Mouse (Mus musculus) midbrain, postnatal 0 days (tissue): ENCODE measurements around the gene Trmt5. TPM values are rescaled to one million over a fixed set of nuclear protein-coding genes. Genes with fewer than 3 reads are reported as not detected.

ENCODE experiments used
- ATAC-seq: fragments of 200-750 bp; cut with Nextera tagmentation; 2 replicates; pipeline ENCODE4 v1.8.0; 2017; ENCODE audit warnings: moderate number of reproducible peaks, mild to moderate bottlenecking, moderate TSS enrichment, moderate library complexity; ENCODE audit not compliant: low FRiP score
- DNase-seq: peaks from one replicate; pipeline ENCODE4 v3.0.0-alpha.2; 2015; ENCODE audit warnings: low spot score
- H3K27ac ChIP-seq: fragments of 300-500 bp; sonication (generic); 2 replicates; pipeline ENCODE4 v1.5.1; 2014; ENCODE audit warnings: low read depth, mild to moderate bottlenecking, low read length, mixed read lengths
- H3K27me3 ChIP-seq: fragments of 300-500 bp; sonication (generic); 2 replicates; pipeline ENCODE4 v1.6.1; 2014; ENCODE audit warnings: low read length, control low read depth, mixed read lengths; ENCODE audit not compliant: insufficient read depth
- H3K36me3 ChIP-seq: fragments of 300-500 bp; sonication (generic); 2 replicates; pipeline ENCODE4 v1.6.1; 2014; ENCODE audit warnings: low read length, control low read depth, mixed read lengths; ENCODE audit not compliant: insufficient read depth
- H3K4me1 ChIP-seq: fragments of 300-500 bp; sonication (generic); 2 replicates; pipeline ENCODE4 v1.6.1; 2014; ENCODE audit warnings: mild to moderate bottlenecking, control low read depth, antibody characterized with exemption, low read length, mixed read lengths; ENCODE audit not compliant: insufficient read depth
- H3K4me2 ChIP-seq: fragments of 300-500 bp; sonication (generic); 2 replicates; pipeline ENCODE4 v1.6.1; 2014; ENCODE audit warnings: low read depth, mild to moderate bottlenecking, low read length, mixed read lengths; ENCODE audit not compliant: poor library complexity, severe bottlenecking
- H3K4me3 ChIP-seq: fragments of 300-500 bp; sonication (generic); 2 replicates; pipeline ENCODE4 v1.5.1; 2014; ENCODE audit warnings: low read depth, mild to moderate bottlenecking, low read length, moderate library complexity
- H3K9ac ChIP-seq: fragments of 300-500 bp; sonication (generic); replicated peaks from 2 replicates; pipeline ENCODE4 v1.6.1; 2014; ENCODE audit warnings: mild to moderate bottlenecking, low read length, moderate library complexity, mixed read lengths; ENCODE audit not compliant: poor library complexity, severe bottlenecking
- H3K9me3 ChIP-seq: fragments of 300-500 bp; sonication (generic); 2 replicates; pipeline ENCODE4 v1.6.1; 2016; ENCODE audit warnings: low read length, control low read depth
- CTCF ChIP-seq: IDR thresholded peaks from 2 replicates; pipeline ENCODE4 v1.5.1; 2016; ENCODE audit warnings: antibody characterized with exemption, mild to moderate bottlenecking
- WGBS: fragments of 180-500 bp; shearing (Covaris S2); extraction: QIAGEN DNeasy Blood & Tissue Kit; methylation state at CpG from one replicate; pipeline ENCODE4 v1.1.7; 2014; 5-methylcytosine and 5-hydroxymethylcytosine counted together
- polyA plus RNA-seq: library from polyadenylated mRNA; unstranded; fragments of >200 nt; fragmentation: Nextera tagmentation; extraction: Ambion mirVana; gene quantifications from 2 replicates; pipeline ENCODE4 v1.2.1, GENCODE M21; 2015
- total RNA-seq: library from RNA; depleted of rRNA; stranded (reverse); fragments of >200 nt; gene quantifications from 2 replicates; pipeline ENCODE4 v1.2.3, GENCODE M21; 2014

Gene Trmt5
- total and polyA plus RNA-seq, 2 experiments from 2014 or later: 9.4 to 13.4 TPM

- DNase-seq (no peak), ATAC-seq (no peak)
- 0 out of 2 replicates have a peak, but pooled peaks cover 5% of the 10 kb centered on the region for H3K36me3 ChIP-seq
- no peak for TF ChIP-seq CTCF
- no peak overlapping the region for H3K4me2 ChIP-seq
- no peaks in the 10 kb centered on the region for H3K27me3 ChIP-seq
- H3K4me3 ChIP-seq: no peak overlapping the region
- no peaks in the 10 kb centered on the region for H3K9me3 ChIP-seq
- H3K27ac ChIP-seq: no peak overlapping the region
- WGBS: 89% methylated on average over 2 of the region's 2 CpGs
- no peaks in the 10 kb centered on the region for H3K4me1 ChIP-seq
- H3K9ac ChIP-seq: no peak overlapping the region
Observed at GRCm38 (mm10) chr12:73308711-73309110, 22.2 kb upstream of the Trmt5 start.

GRCm38 (mm10) chr12:73307750-73308149, 21.2 kb upstream of the Trmt5 start:
- no peaks in the 10 kb centered on the region for H3K9me3 ChIP-seq
- H3K9ac ChIP-seq: no peak overlapping the region
- no peak overlapping the region for H3K4me3 ChIP-seq
- DNase-seq (no peak), ATAC-seq (no peak)
- H3K4me1 ChIP-seq: no peaks in the 10 kb centered on the region
- no peak for TF ChIP-seq CTCF
- H3K27ac ChIP-seq: no peak overlapping the region
- H3K4me2 ChIP-seq: no peak overlapping the region
- WGBS: 91% methylated on average over 4 of the region's 4 CpGs
- no peaks in the 10 kb centered on the region for H3K27me3 ChIP-seq
- 0 out of 2 replicates have a peak, but pooled peaks cover 5% of the 10 kb centered on the region for H3K36me3 ChIP-seq

- WGBS: 91% methylated on average over 4 of the region's 4 CpGs
- Histone ChIP-seq H3K9ac (no peak overlapping the region), H3K27ac (no peak overlapping the region), H3K9me3 (no peaks in the 10 kb centered on the region), H3K27me3 (no peaks in the 10 kb centered on the region), H3K4me2 (no peak overlapping the region), H3K4me1 (no peaks in the 10 kb centered on the region), H3K36me3 (peaks cover 5% of the 10 kb centered on the region), H3K4me3 (no peak overlapping the region)
- DNase-seq (no peak), ATAC-seq (no peak)
- TF ChIP-seq CTCF: no peak
Observed at GRCm38 (mm10) chr12:73304636-73305035, 18.1 kb upstream of the Trmt5 start.

GRCm38 (mm10) chr12:73300531-73300930, 14.0 kb upstream of the Trmt5 start:
- Histone ChIP-seq H3K9me3 (no peaks in the 10 kb centered on the region), H3K4me1 (no peaks in the 10 kb centered on the region), H3K9ac (no peak overlapping the region), H3K27me3 (no peaks in the 10 kb centered on the region), H3K27ac (no peak overlapping the region), H3K4me2 (no peak overlapping the region), H3K36me3 (peaks cover 5% of the 10 kb centered on the region), H3K4me3 (no peak overlapping the region)
- TF ChIP-seq CTCF: no peak
- no peak for ATAC-seq
- DNase-seq: no peak
- 94% methylated on average over 2 of the region's 2 CpGs for WGBS

- Histone ChIP-seq H3K36me3 (peaks cover 9% of the 10 kb centered on the region), H3K4me3 (no peak overlapping the region), H3K27me3 (no peaks in the 10 kb centered on the region), H3K4me1 (no peaks in the 10 kb centered on the region), H3K4me2 (no peak overlapping the region), H3K27ac (no peak overlapping the region), H3K9ac (no peak overlapping the region), H3K9me3 (no peaks in the 10 kb centered on the region)
- ATAC-seq: no peak
- WGBS: 88% methylated on average over 5 of the region's 5 CpGs
- DNase-seq: no peak
- no peak for TF ChIP-seq CTCF
Observed at GRCm38 (mm10) chr12:73298621-73299020, 12.1 kb upstream of the Trmt5 start.

- Histone ChIP-seq H3K9me3 (no peaks in the 10 kb centered on the region), H3K36me3 (peaks cover 11% of the 10 kb centered on the region), H3K4me2 (no peak overlapping the region), H3K27me3 (no peaks in the 10 kb centered on the region), H3K9ac (no peak overlapping the region), H3K4me3 (no peak overlapping the region), H3K4me1 (no peaks in the 10 kb centered on the region), H3K27ac (no peak overlapping the region)
- no peak for DNase-seq
- WGBS: 41% methylated on average over 11 of the region's 11 CpGs
- no peak for TF ChIP-seq CTCF
- ATAC-seq: no peak
Observed at GRCm38 (mm10) chr12:73295505-73296140, 9.1 kb upstream of the Trmt5 start.
